Comparison of ENCODE assay signal across 8 mouse cellular contexts in the genomic region with DNA sequence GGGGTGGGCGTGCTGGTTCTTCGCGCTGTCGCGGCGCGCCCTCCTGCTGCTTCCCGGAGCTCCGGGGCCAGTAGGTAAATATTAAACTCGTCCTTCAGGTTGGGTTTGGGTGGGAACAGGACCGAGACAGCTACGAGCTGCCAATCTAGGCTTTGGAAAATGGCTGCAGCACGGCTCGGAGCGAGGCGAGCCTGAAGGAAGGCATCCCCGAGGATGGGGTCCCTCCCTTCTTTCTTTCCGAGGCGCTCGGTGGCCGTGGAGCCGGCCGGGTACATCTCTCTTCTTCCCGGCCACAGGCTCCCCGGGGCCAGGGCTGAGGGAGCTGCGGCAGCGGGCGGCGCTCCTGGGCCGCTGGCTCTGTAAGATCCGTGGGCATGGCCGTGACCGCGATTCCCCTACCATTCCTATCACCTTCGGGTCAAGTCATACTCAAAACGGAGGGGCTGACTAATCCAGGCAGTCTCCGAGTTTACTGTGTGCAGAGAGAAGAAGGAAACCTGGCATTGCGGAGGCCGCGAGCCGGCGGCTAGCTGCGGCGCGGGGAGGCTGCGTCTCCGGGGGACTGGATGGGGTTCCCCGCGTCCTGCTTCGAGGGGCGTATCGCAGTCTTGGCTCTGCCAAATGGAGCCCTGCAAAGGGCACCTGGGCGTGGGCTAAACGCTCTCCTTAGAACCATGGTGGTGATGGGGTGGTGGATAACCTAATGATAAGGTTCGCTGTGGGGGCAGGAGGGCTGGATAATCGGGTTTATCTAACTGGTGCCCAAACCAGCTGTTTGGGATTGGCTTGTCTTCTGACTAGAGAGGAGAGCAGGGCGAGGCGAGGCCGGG. TPM values are rescaled to one million over a fixed set of nuclear protein-coding genes. Genes with fewer than 3 reads are reported as not detected.
A peak's percentile ranks its signal among the peaks of the same experiment; 100 is the strongest.
DNase-seq lines count a peak whose midpoint lies in the region; ATAC-seq and TF ChIP-seq lines count a peak whose summit lies in the region.

No protein-coding gene starts in this region.

- peak; percentile 50 for DNase-seq in CD4-positive, CD25-positive, alpha-beta regulatory T cell, adult 2 months (ENCODE audit: low read depth, low spot score)
- peak; percentile 59 for DNase-seq in MN1 (ENCODE audit: low spot score)
- peak in 1 of 2 experiments; percentile 73 for DNase-seq in heart, adult 2 months
- DNase-seq in right cerebral cortex, postnatal 36 days (ENCODE audit: low spot score in 2 of 2) = peak; percentile 16 to 20
- no peak for DNase-seq in embryo, embryonic 9.5 days (ENCODE audit: extremely low spot score)

- H3K4me3 ChIP-seq in cortical plate, adult 2 months (ENCODE audit: insufficient read depth, low read length) = peak overlapping the region; percentile 60
- peak overlapping the region; percentile 88 for H3K4me3 ChIP-seq in heart, adult 2 months
- H3K4me3 ChIP-seq in kidney, embryonic 16.5 days (ENCODE audit: low read length) = peak overlapping the region; percentile 65

- peaks cover 3% of the 10 kb centered on the region for H3K4me1 ChIP-seq in cortical plate, adult 2 months (ENCODE audit: control insufficient read depth, insufficient read depth, low read length)
- H3K4me1 ChIP-seq in heart, adult 2 months (ENCODE audit: control insufficient read depth, insufficient read depth, low read length) = peaks cover 8% of the 10 kb centered on the region
- H3K4me1 ChIP-seq in kidney, embryonic 16.5 days (ENCODE audit: insufficient read depth, low read length) = peaks cover 12% of the 10 kb centered on the region

- H3K27me3 ChIP-seq in heart, adult 2 months (ENCODE audit: control insufficient read depth, insufficient read depth, low read length) = no peaks in the 10 kb centered on the region
- H3K27me3 ChIP-seq in kidney, embryonic 16.5 days (ENCODE audit: insufficient read depth, low read length) = no peaks in the 10 kb centered on the region

- peak overlapping the region; percentile 13 for H3K27ac ChIP-seq in cortical plate, adult 2 months (ENCODE audit: insufficient read depth, low read length)
- H3K27ac ChIP-seq in heart, adult 2 months = peak overlapping the region; percentile 98
- H3K27ac ChIP-seq in kidney, embryonic 16.5 days (ENCODE audit: low read length) = peak overlapping the region; percentile 95

- intact Hi-C loops in heart, adult 2 months (cut with DNase I) = loop anchor here (2.0 kb wide), 6 partner anchors 31 to 215 kb away; no protein-coding TSS in a partner anchor

- H3K9ac ChIP-seq in heart, adult 2 months (ENCODE audit: low read depth, low read length) = peak overlapping the region; percentile 91
- peak overlapping the region; percentile 80 for H3K9ac ChIP-seq in kidney, embryonic 16.5 days (replicated peaks; ENCODE audit: low read length)

- H3K4me2 ChIP-seq in kidney, embryonic 16.5 days (replicated peaks; ENCODE audit: low read depth, low read length) = peak overlapping the region; percentile 96

- under 1% methylated on average over 58 of the region's 59 CpGs for WGBS in heart, adult 2 months
- under 1% methylated on average over 59 of the region's 59 CpGs for WGBS in kidney, embryonic 16.5 days

- peaks cover 22% of the 10 kb centered on the region for H3K36me3 ChIP-seq in heart, adult 2 months (ENCODE audit: control insufficient read depth, insufficient read depth, low read length)
- H3K36me3 ChIP-seq in kidney, embryonic 16.5 days (ENCODE audit: insufficient read depth, low read length) = no peaks in the 10 kb centered on the region

- TF ChIP-seq CTCF in cortical plate, adult 2 months (IDR thresholded peaks at IDR 0.05; ENCODE audit: extremely low read depth, insufficient read depth, low read length) = no peak
- TF ChIP-seq CTCF in heart, adult 2 months (IDR thresholded peaks at IDR 0.05) = no peak; the same call in none of the 2 replicates

- ATAC-seq in kidney, embryonic 16.5 days (ENCODE audit: low FRiP score, low TSS enrichment) = peak; percentile 62
- ATAC-seq in megakaryocyte, adult 5-6 weeks (ENCODE audit: poor library complexity, severe bottlenecking) = peak; percentile 14

- no peaks in the 10 kb centered on the region for H3K9me3 ChIP-seq in kidney, embryonic 16.5 days (ENCODE audit: low read length)

- no peak for TF ChIP-seq EP300 in heart, adult 2 months (IDR thresholded peaks at IDR 0.05; ENCODE audit: insufficient read depth, low read depth, low read length)

- peaks cover 4% of the 10 kb centered on the region for H3K79me2 ChIP-seq in heart, adult 2 months (replicated peaks; ENCODE audit: control insufficient read depth, insufficient read depth, low read length)

- TF ChIP-seq POLR2A in cortical plate, adult 2 months (IDR thresholded peaks at IDR 0.05; ENCODE audit: extremely low read depth, insufficient read depth, low read length) = no peak
- no peak for TF ChIP-seq POLR2A in heart, adult 2 months (IDR thresholded peaks at IDR 0.05; ENCODE audit: insufficient read depth, low read depth, low read length)

RNA-seq across cellular contexts. Expression of a gene that starts 0.6 kb away (rescaled TPM):
- polyA plus RNA-seq in cortical plate, adult 2 months (2012; rRNA removed) = 26.2 and 26.9 TPM in 2 replicates
- 10 to 100 TPM; 67.2 to 77.6 TPM for total RNA-seq in heart, adult 2 months (2021)
- 13.1 and 23.9 TPM in 2 replicates for polyA plus RNA-seq in heart, adult 2 months (2012; rRNA removed)
- polyA plus RNA-seq in kidney, embryonic 16.5 days (2015; fragmentation: Nextera tagmentation; extraction: Ambion mirVana) = 8.6 and 10.0 TPM in 2 replicates
- 12.3 and 12.7 TPM in 2 replicates for total RNA-seq in megakaryocyte, adult 5-6 weeks (2015)
- 14.6 and 18.0 TPM in 2 replicates for total RNA-seq in megakaryocyte, adult 5-6 weeks (2017)

Comparison
In these comparisons a context has a peak if more than half of its experiments do, and no peak if none do; other contexts are left out.
1. H3K27ac ChIP-seq: peak in every context shown above with its lines; median percentile 98 in heart, adult 2 months; 95 in kidney, embryonic 16.5 days; 13 in cortical plate, adult 2 months.